15 mouse cellular contexts compared by ENCODE assay signal in the genomic region with DNA sequence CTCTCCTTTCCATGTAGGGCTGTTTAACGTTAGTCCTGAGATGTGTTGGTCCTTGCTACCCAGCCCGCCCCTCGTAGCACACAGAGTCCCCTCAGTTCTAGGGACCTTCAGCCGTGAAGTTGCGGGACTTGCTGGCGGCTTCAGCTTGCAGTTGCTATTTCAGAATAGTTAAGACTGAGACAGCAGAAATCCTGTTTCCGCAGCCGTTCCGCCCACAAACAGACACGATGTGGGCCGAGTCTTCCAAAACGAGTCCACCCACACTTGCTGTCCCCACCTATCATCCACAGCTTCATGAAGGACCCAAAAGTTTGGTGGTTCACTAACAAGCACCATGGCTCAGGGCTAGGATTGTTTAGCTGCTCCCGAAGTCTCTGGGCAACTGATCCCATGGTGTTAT. TPM values are rescaled to one million over a fixed set of nuclear protein-coding genes. Genes with fewer than 3 reads are reported as not detected.
DNase-seq lines count a peak whose midpoint lies in the region; ATAC-seq lines count a peak whose summit lies in the region.
"Had no signal": no experiment of that assay in that cellular context is flagged by ENCODE, and none has a peak within 500 bp of the region (broad histone marks: within the 10 kb centered on the region; RNA-seq: fewer than 3 reads in every experiment).

No protein-coding gene starts in this region.

- no peak overlapping the region for H3K4me3 ChIP-seq in heart, embryonic 12.5 days

- peak; percentile 34 for DNase-seq in cerebellum, adult 11-12 months
- DNase-seq in cerebellum, postnatal 10 days: no peak
- peak; percentile 89 for DNase-seq in right cerebral cortex, adult 18-20 months
- no peak for DNase-seq in right cerebral cortex, postnatal 4 days
- DNase-seq in left cerebral cortex, postnatal 25 days (ENCODE audit: low spot score in 2 of 2): peak; percentile 76 to 94
- no peak for DNase-seq in embryo, embryonic 10.5 days (ENCODE audit: low spot score)
- DNase-seq: adrenal gland, postnatal 10 days; heart, postnatal 10 days had no signal

- intact Hi-C loops in left cerebral cortex, postnatal 25 days (cut with DNase I): loop anchor here (1.0 to 2.0 kb wide), 2 partner anchors 38 to 69 kb away; no protein-coding TSS in a partner anchor

- no peak overlapping the region for H3K27ac ChIP-seq in heart, embryonic 12.5 days (ENCODE audit: poor library complexity, severe bottlenecking)
- H3K27ac ChIP-seq: hindbrain, postnatal 0 days; macrophage had no signal

- H3K4me2 ChIP-seq in heart, embryonic 12.5 days: no peak overlapping the region

- peaks cover 9% of the 10 kb centered on the region for H3K4me1 ChIP-seq in heart, embryonic 12.5 days (replicated peaks)

- no peak overlapping the region for H3K9ac ChIP-seq in heart, embryonic 12.5 days

- no peaks in the 10 kb centered on the region for H3K27me3 ChIP-seq in heart, embryonic 12.5 days (replicated peaks)

- no peaks in the 10 kb centered on the region for H3K36me3 ChIP-seq in heart, embryonic 12.5 days

- no peak for ATAC-seq in granulocyte monocyte progenitor cell, adult 5-6 weeks (replicated peaks; ENCODE audit: poor library complexity, severe bottlenecking)
- ATAC-seq in heart, embryonic 12.5 days (ENCODE audit: insufficient number of reproducible peaks, low FRiP score): no peak
- ATAC-seq: forebrain, embryonic 16.5 days; hindbrain, postnatal 0 days had no signal

- 82% methylated on average over 13 of the region's 13 CpGs for WGBS in heart, embryonic 12.5 days

- peaks cover 5% of the 10 kb centered on the region; the same call in 1 of the 2 replicates for H3K9me3 ChIP-seq in heart, embryonic 12.5 days (replicated peaks)

RNA-seq across cellular contexts. Expression of a gene that starts 40.6 kb away (rescaled TPM):
- not detected for total RNA-seq in left cerebral cortex, postnatal 25 days (2021)
- total RNA-seq in granulocyte monocyte progenitor cell, adult 5-6 weeks (2014; fragmentation: Nextera tagmentation): 1.3 TPM in 1 of 2 replicates, not detected in the other
- total RNA-seq in granulocyte monocyte progenitor cell, adult 5-6 weeks (2017): 0.46 and 1.0 TPM in 2 replicates
- 0.23 TPM in 1 of 2 replicates, not detected in the other for polyA plus RNA-seq in heart, embryonic 12.5 days (2016; fragmentation: Nextera tagmentation; extraction: Ambion mirVana)
- total RNA-seq: heart, postnatal 10 days; left cerebral cortex, postnatal 10 days had no signal
- polyA plus RNA-seq: forebrain, embryonic 16.5 days; hindbrain, postnatal 0 days; kidney, embryonic 14.5 days had no signal

RNA-seq across cellular contexts. Expression of a gene that starts 51.8 kb away (rescaled TPM):
- not detected for total RNA-seq in left cerebral cortex, postnatal 25 days (2021)
- 27.7 and 33.4 TPM in 2 replicates for total RNA-seq in granulocyte monocyte progenitor cell, adult 5-6 weeks (2014; fragmentation: Nextera tagmentation)
- 21.3 and 23.1 TPM in 2 replicates for total RNA-seq in granulocyte monocyte progenitor cell, adult 5-6 weeks (2017)
- 2.7 and 2.8 TPM in 2 replicates for polyA plus RNA-seq in heart, embryonic 12.5 days (2016; fragmentation: Nextera tagmentation; extraction: Ambion mirVana)

Comparison
In these comparisons a context has a peak if more than half of its experiments do, and no peak if none do; other contexts are left out.
1. DNase-seq: peak in cerebellum, adult 11-12 months (single experiment), right cerebral cortex, adult 18-20 months (single experiment) and left cerebral cortex, postnatal 25 days (2 of 2); none in cerebellum, postnatal 10 days (0 of 2), right cerebral cortex, postnatal 4 days (single experiment) and embryo, embryonic 10.5 days (single experiment).
2. RNA of a gene that starts 51.8 kb away (total RNA-seq): 21.3 to 33.4 TPM in granulocyte monocyte progenitor cell, adult 5-6 weeks; not detected in left cerebral cortex, postnatal 25 days; every median in the first group is over 10 times any median in the second.